ENCODE assay signal across 18 mouse cellular contexts in genomic region chr7:133313115-133313514, GRCm38 (mm10).
DNase-seq lines count a peak whose midpoint lies in the region; ATAC-seq and TF ChIP-seq lines count a peak whose summit lies in the region.
"Had no signal": no experiment of that assay in that cellular context is flagged by ENCODE, and none has a peak within 500 bp of the region (broad histone marks: within the 10 kb centered on the region; RNA-seq: fewer than 3 reads in every experiment).

No protein-coding gene starts in this region.

- H3K36me3 ChIP-seq in forebrain, embryonic 14.5 days (ENCODE audit: control insufficient read depth, insufficient read depth, low read length), result no peaks in the 10 kb centered on the region
- no peaks in the 10 kb centered on the region for H3K36me3 ChIP-seq in forebrain, embryonic 13.5 days (ENCODE audit: poor library complexity, severe bottlenecking)
- H3K36me3 ChIP-seq in hindbrain, postnatal 0 days (ENCODE audit: insufficient read depth, low read length), result no peaks in the 10 kb centered on the region
- no peaks in the 10 kb centered on the region for H3K36me3 ChIP-seq in liver, embryonic 11.5 days (ENCODE audit: control insufficient read depth, insufficient read depth, low read length)
- H3K36me3 ChIP-seq: G1E; intestine, embryonic 15.5 days; midbrain, embryonic 12.5 days; neural tube, embryonic 13.5 days had no signal

- H3K27ac ChIP-seq in forebrain, embryonic 14.5 days (ENCODE audit: low read depth, low read length), result no peak overlapping the region
- no peak overlapping the region for H3K27ac ChIP-seq in forebrain, embryonic 13.5 days
- H3K27ac ChIP-seq in cerebellum, adult 2 months (ENCODE audit: insufficient read depth, low read length), result no peak overlapping the region
- H3K27ac ChIP-seq in hindbrain, postnatal 0 days, result no peak overlapping the region; the same call in 1 of the 2 replicates
- H3K27ac ChIP-seq in liver, embryonic 11.5 days (ENCODE audit: low read depth, low read length), result no peak overlapping the region
- H3K27ac ChIP-seq: intestine, embryonic 15.5 days; liver, embryonic 14.5 days; midbrain, embryonic 12.5 days; neural tube, embryonic 13.5 days had no signal

- H3K9me3 ChIP-seq in forebrain, embryonic 14.5 days (replicated peaks; ENCODE audit: control insufficient read depth, low read length), result no peaks in the 10 kb centered on the region
- no peaks in the 10 kb centered on the region for H3K9me3 ChIP-seq in forebrain, embryonic 13.5 days (replicated peaks)
- H3K9me3 ChIP-seq in hindbrain, postnatal 0 days (ENCODE audit: low read length), result no peaks in the 10 kb centered on the region
- no peaks in the 10 kb centered on the region for H3K9me3 ChIP-seq in liver, embryonic 11.5 days (ENCODE audit: control insufficient read depth, low read length)
- H3K9me3 ChIP-seq: intestine, embryonic 15.5 days; midbrain, embryonic 12.5 days had no signal

- peak; percentile 13 for DNase-seq in forebrain, embryonic 14.5 days (ENCODE audit: low spot score)
- DNase-seq in ovary, adult 18-20 months (ENCODE audit: low spot score), result peak; percentile 6
- DNase-seq in ovary, postnatal 14 days (ENCODE audit: low spot score), result no peak
- peak; percentile 43 to 60 for DNase-seq in cerebellum, adult 2 months
- DNase-seq in hindbrain, postnatal 0 days (ENCODE audit: low spot score), result peak; percentile 42
- no peak for DNase-seq in liver, embryonic 11.5 days (ENCODE audit: low spot score)
- DNase-seq in natural killer cell, adult 2 months (ENCODE audit: low spot score in 2 of 2), result no peak
- DNase-seq: heart, adult 18-20 months; kidney, postnatal 14 days; lung, postnatal 14 days; thymus, adult 2 months had no signal

- no peak overlapping the region for H3K4me3 ChIP-seq in forebrain, embryonic 14.5 days (ENCODE audit: low read depth, low read length)
- no peak overlapping the region for H3K4me3 ChIP-seq in forebrain, embryonic 13.5 days
- H3K4me3 ChIP-seq in cerebellum, adult 2 months (replicated peaks; ENCODE audit: insufficient read depth, low read depth, low read length), result no peak overlapping the region
- no peak overlapping the region for H3K4me3 ChIP-seq in hindbrain, postnatal 0 days (ENCODE audit: low read length)
- H3K4me3 ChIP-seq in liver, embryonic 11.5 days (ENCODE audit: low read depth, low read length), result no peak overlapping the region
- H3K4me3 ChIP-seq: intestine, embryonic 15.5 days; midbrain, embryonic 12.5 days; neural tube, embryonic 13.5 days had no signal

- no peak for TF ChIP-seq POLR2A in cerebellum, adult 2 months (IDR thresholded peaks at IDR 0.05; ENCODE audit: borderline replicate concordance, insufficient read depth, low read length)

- no peak overlapping the region for H3K4me2 ChIP-seq in forebrain, embryonic 14.5 days (ENCODE audit: low read length)
- H3K4me2 ChIP-seq in forebrain, embryonic 13.5 days, result no peak overlapping the region
- H3K4me2 ChIP-seq in hindbrain, postnatal 0 days (ENCODE audit: low read depth, low read length), result no peak overlapping the region
- no peak overlapping the region for H3K4me2 ChIP-seq in liver, embryonic 11.5 days
- H3K4me2 ChIP-seq: intestine, embryonic 15.5 days; midbrain, embryonic 12.5 days; neural tube, embryonic 13.5 days had no signal

- no peaks in the 10 kb centered on the region for H3K27me3 ChIP-seq in forebrain, embryonic 14.5 days (replicated peaks; ENCODE audit: control insufficient read depth, insufficient read depth, low read length)
- H3K27me3 ChIP-seq in forebrain, embryonic 13.5 days, result no peaks in the 10 kb centered on the region
- H3K27me3 ChIP-seq in cerebellum, adult 2 months (ENCODE audit: control insufficient read depth, insufficient read depth, low read length), result no peaks in the 10 kb centered on the region
- no peaks in the 10 kb centered on the region for H3K27me3 ChIP-seq in hindbrain, postnatal 0 days (ENCODE audit: insufficient read depth, low read length)
- no peaks in the 10 kb centered on the region for H3K27me3 ChIP-seq in liver, embryonic 11.5 days (replicated peaks; ENCODE audit: control insufficient read depth, insufficient read depth, low read length)
- H3K27me3 ChIP-seq: intestine, embryonic 15.5 days; midbrain, embryonic 12.5 days; neural tube, embryonic 13.5 days had no signal

- WGBS in forebrain, embryonic 14.5 days, result 23% methylated on average over 5 of the region's 5 CpGs
- WGBS in forebrain, embryonic 13.5 days, result 25% methylated on average over 5 of the region's 5 CpGs
- WGBS in cerebellum, adult 2 months, result 37% methylated on average over 5 of the region's 5 CpGs
- WGBS in hindbrain, postnatal 0 days, result 15% methylated on average over 5 of the region's 5 CpGs
- 62% methylated on average over 5 of the region's 5 CpGs for WGBS in liver, embryonic 11.5 days

- no peak for TF ChIP-seq CTCF in cerebellum, adult 2 months (IDR thresholded peaks at IDR 0.05; ENCODE audit: borderline replicate concordance, insufficient read depth, low read depth, low read length)
- no peak for TF ChIP-seq CTCF in hindbrain, postnatal 0 days (IDR thresholded peaks at IDR 0.05; ENCODE audit: low read depth)

- H3K4me1 ChIP-seq in forebrain, embryonic 14.5 days (ENCODE audit: control insufficient read depth, insufficient read depth, low read length), result 0 out of 2 replicates have a peak, but pooled peaks cover 3% of the 10 kb centered on the region
- H3K4me1 ChIP-seq in forebrain, embryonic 13.5 days, result peaks cover 14% of the 10 kb centered on the region
- peaks cover 29% of the 10 kb centered on the region for H3K4me1 ChIP-seq in cerebellum, adult 2 months (ENCODE audit: control insufficient read depth, insufficient read depth, low read length)
- 0 out of 2 replicates have a peak, but pooled peaks cover 3% of the 10 kb centered on the region for H3K4me1 ChIP-seq in hindbrain, postnatal 0 days (ENCODE audit: insufficient read depth, low read length)
- H3K4me1 ChIP-seq in liver, embryonic 11.5 days (replicated peaks; ENCODE audit: control insufficient read depth, insufficient read depth, low read length), result no peaks in the 10 kb centered on the region

- H3K9ac ChIP-seq in forebrain, embryonic 14.5 days (ENCODE audit: low read length), result no peak overlapping the region
- no peak overlapping the region for H3K9ac ChIP-seq in forebrain, embryonic 13.5 days
- no peak overlapping the region for H3K9ac ChIP-seq in hindbrain, postnatal 0 days (replicated peaks; ENCODE audit: low read length)
- no peak overlapping the region for H3K9ac ChIP-seq in liver, embryonic 11.5 days (ENCODE audit: low read depth, low read length)
- H3K9ac ChIP-seq: intestine, embryonic 15.5 days; liver, embryonic 14.5 days; midbrain, embryonic 12.5 days; neural tube, embryonic 13.5 days had no signal

- no peak for ATAC-seq in forebrain, embryonic 14.5 days
- no peak for ATAC-seq in forebrain, embryonic 13.5 days
- 0 out of 2 replicates have a peak, but pooled peaks have one; percentile 15 for ATAC-seq in hindbrain, postnatal 0 days
- ATAC-seq in liver, embryonic 11.5 days (replicated peaks; ENCODE audit: low FRiP score), result no peak
- ATAC-seq: activated CD4-positive, CD25-positive, alpha-beta regulatory T cell, adult 4 months; intestine, embryonic 15.5 days had no signal

Comparison
In these comparisons a context has a peak if more than half of its experiments do, and no peak if none do; other contexts are left out.
1. DNase-seq: peak in forebrain, embryonic 14.5 days (single experiment), ovary, adult 18-20 months (single experiment), cerebellum, adult 2 months (2 of 2) and hindbrain, postnatal 0 days (single experiment); none in ovary, postnatal 14 days (single experiment), liver, embryonic 11.5 days (single experiment) and natural killer cell, adult 2 months (0 of 2).